In genomic region chr19:38027881-38028521, GRCm38 (mm10) we compare ENCODE assay signal across 10 mouse cellular contexts. TPM values are rescaled to one million over a fixed set of nuclear protein-coding genes. Genes with fewer than 3 reads are reported as not detected.
DNase-seq lines count a peak whose midpoint lies in the region; ATAC-seq and TF ChIP-seq lines count a peak whose summit lies in the region.
"Had no signal": no experiment of that assay in that cellular context is flagged by ENCODE, and none has a peak within 500 bp of the region (broad histone marks: within the 10 kb centered on the region; RNA-seq: fewer than 3 reads in every experiment).

No protein-coding gene starts in this region.

- H3K4me3 ChIP-seq in layer of hippocampus, adult 2 months = no peak overlapping the region
- H3K4me3 ChIP-seq in intestine, postnatal 0 days (ENCODE audit: low read depth, low read length) = no peak overlapping the region
- no peak overlapping the region for H3K4me3 ChIP-seq in liver, embryonic 14.5 days (ENCODE audit: insufficient read depth in 1 of 2, low read depth in 2 of 2, low read length in 2 of 2)
- no peak overlapping the region for H3K4me3 ChIP-seq in stomach, embryonic 16.5 days (replicated peaks; ENCODE audit: low read length)
- H3K4me3 ChIP-seq: limb, embryonic 12.5 days; neural tube, embryonic 12.5 days had no signal

- ATAC-seq in intestine, postnatal 0 days = no peak
- peak; percentile 52; the same call in 1 of the 2 replicates for ATAC-seq in liver, embryonic 14.5 days (ENCODE audit: insufficient read depth)
- ATAC-seq in stomach, embryonic 16.5 days (ENCODE audit: insufficient read depth, low FRiP score) = peak; percentile 18; the same call in 1 of the 2 replicates
- ATAC-seq in erythroblast, adult 5-6 weeks (replicated peaks; ENCODE audit: low FRiP score, poor library complexity, severe bottlenecking) = no peak

- H3K9me3 ChIP-seq in intestine, postnatal 0 days (ENCODE audit: control insufficient read depth) = no peaks in the 10 kb centered on the region
- H3K9me3 ChIP-seq in liver, embryonic 14.5 days (ENCODE audit: control insufficient read depth, low read length) = no peaks in the 10 kb centered on the region
- H3K9me3 ChIP-seq in stomach, embryonic 16.5 days (replicated peaks; ENCODE audit: control insufficient read depth, low read length) = no peaks in the 10 kb centered on the region
- H3K9me3 ChIP-seq: limb, embryonic 12.5 days; neural tube, embryonic 12.5 days had no signal

- H3K27me3 ChIP-seq in intestine, postnatal 0 days (replicated peaks; ENCODE audit: control insufficient read depth, insufficient read depth, low read length) = no peaks in the 10 kb centered on the region
- no peaks in the 10 kb centered on the region for H3K27me3 ChIP-seq in liver, embryonic 14.5 days (ENCODE audit: control insufficient read depth, insufficient read depth, low read length)
- H3K27me3 ChIP-seq in stomach, embryonic 16.5 days (ENCODE audit: control insufficient read depth, insufficient read depth, low read length) = no peaks in the 10 kb centered on the region
- H3K27me3 ChIP-seq: limb, embryonic 12.5 days; neural tube, embryonic 12.5 days had no signal

- H3K4me2 ChIP-seq in intestine, postnatal 0 days (replicated peaks; ENCODE audit: low read depth) = no peak overlapping the region
- no peak overlapping the region for H3K4me2 ChIP-seq in liver, embryonic 14.5 days (ENCODE audit: low read depth)
- no peak overlapping the region for H3K4me2 ChIP-seq in stomach, embryonic 16.5 days (ENCODE audit: low read depth, low read length)
- H3K4me2 ChIP-seq: limb, embryonic 12.5 days; neural tube, embryonic 12.5 days had no signal

- no peak overlapping the region for H3K9ac ChIP-seq in intestine, postnatal 0 days (ENCODE audit: low read depth, low read length)
- H3K9ac ChIP-seq in liver, embryonic 14.5 days (replicated peaks) = no peak overlapping the region
- 0 out of 2 replicates have a peak overlapping the region, but pooled peaks have one; percentile 31 for H3K9ac ChIP-seq in stomach, embryonic 16.5 days (ENCODE audit: low read length)
- H3K9ac ChIP-seq: limb, embryonic 12.5 days; neural tube, embryonic 12.5 days had no signal

- no peak for TF ChIP-seq CTCF in layer of hippocampus, adult 2 months (conservative IDR thresholded peaks at IDR 0.05)
- TF ChIP-seq CTCF in intestine, postnatal 0 days (IDR thresholded peaks at IDR 0.05; ENCODE audit: low read depth) = no peak
- TF ChIP-seq CTCF in liver, embryonic 14.5 days (IDR thresholded peaks at IDR 0.05; ENCODE audit: low read depth) = no peak

- DNase-seq in layer of hippocampus, adult 2 months (ENCODE audit: low spot score in 2 of 2) = no peak
- no peak for DNase-seq in layer of hippocampus, adult 18-20 months (ENCODE audit: low spot score in 2 of 2)
- DNase-seq in liver, embryonic 14.5 days (ENCODE audit: low read depth in 3 of 3, low spot score in 3 of 3) = peak in 1 of 3 experiments; percentile 22
- DNase-seq in right cerebral cortex, postnatal 25 days = no peak
- no peak for DNase-seq in frontal cortex, postnatal 25 days (ENCODE audit: low spot score in 2 of 2)

- no peak for TF ChIP-seq EP300 in liver, embryonic 14.5 days (IDR thresholded peaks at IDR 0.05; ENCODE audit: low read depth)

- peaks cover 20% of the 10 kb centered on the region for H3K4me1 ChIP-seq in intestine, postnatal 0 days (replicated peaks; ENCODE audit: control insufficient read depth, insufficient read depth, low read length)
- peaks cover 0 to 34% of the 10 kb centered on the region in 2 experiments; a peak in 2 of 4 replicates for H3K4me1 ChIP-seq in liver, embryonic 14.5 days (replicated peaks; ENCODE audit: control insufficient read depth in 2 of 2, insufficient read depth in 2 of 2, low read length in 1 of 2)
- peaks cover 66% of the 10 kb centered on the region for H3K4me1 ChIP-seq in stomach, embryonic 16.5 days (ENCODE audit: control insufficient read depth, insufficient read depth, low read length)
- H3K4me1 ChIP-seq: neural tube, embryonic 12.5 days had no signal

- H3K36me3 ChIP-seq in intestine, postnatal 0 days (ENCODE audit: control insufficient read depth, insufficient read depth) = no peaks in the 10 kb centered on the region
- H3K36me3 ChIP-seq in liver, embryonic 14.5 days (replicated peaks; ENCODE audit: control insufficient read depth, insufficient read depth, low read depth) = no peaks in the 10 kb centered on the region
- H3K36me3 ChIP-seq in stomach, embryonic 16.5 days (ENCODE audit: control insufficient read depth, insufficient read depth, low read length) = no peaks in the 10 kb centered on the region
- H3K36me3 ChIP-seq: limb, embryonic 12.5 days; neural tube, embryonic 12.5 days had no signal

- 42% methylated on average over 10 of the region's 10 CpGs for WGBS in intestine, postnatal 0 days
- 41% methylated on average over 10 of the region's 10 CpGs for WGBS in liver, embryonic 14.5 days (ENCODE audit: insufficient replicate concordance)
- 47% methylated on average over 10 of the region's 10 CpGs for WGBS in stomach, embryonic 16.5 days

- peak overlapping the region; percentile 0; the same call in 1 of the 2 replicates for H3K27ac ChIP-seq in layer of hippocampus, adult 2 months
- peak overlapping the region; percentile 7; the same call in 1 of the 2 replicates for H3K27ac ChIP-seq in intestine, postnatal 0 days (ENCODE audit: low read depth, low read length)
- no peak overlapping the region for H3K27ac ChIP-seq in liver, embryonic 14.5 days
- peak overlapping the region; percentile 92 for H3K27ac ChIP-seq in stomach, embryonic 16.5 days (ENCODE audit: low read length)
- H3K27ac ChIP-seq: limb, embryonic 12.5 days; neural tube, embryonic 12.5 days had no signal

RNA-seq across cellular contexts. Expression of gene Myof, which starts 15.4 kb away (rescaled TPM):
- 1 to 10 TPM; 4.3 to 5.0 TPM for total RNA-seq in layer of hippocampus, adult 2 months (2021)
- 1 to 10 TPM; 3.3 to 4.3 TPM for total RNA-seq in layer of hippocampus, adult 18-20 months (2021)
- polyA plus RNA-seq in intestine, postnatal 0 days (2015; fragmentation: Nextera tagmentation; extraction: Ambion mirVana) = 5.9 and 6.6 TPM in 2 replicates
- 1.2 and 2.0 TPM in 2 replicates for polyA plus RNA-seq in liver, embryonic 14.5 days (2012; rRNA removed)
- 1.2 and 1.3 TPM in 2 replicates for polyA plus RNA-seq in liver, embryonic 14.5 days (2014; fragmentation: Nextera tagmentation; extraction: Ambion mirVana)
- 22.5 and 23.3 TPM in 2 replicates for polyA plus RNA-seq in stomach, embryonic 16.5 days (2015; fragmentation: Nextera tagmentation; extraction: Ambion mirVana)
- total RNA-seq in erythroblast, adult 5-6 weeks (2015; ENCODE audit: low replicate concordance) = 0.96 and 7.7 TPM in 2 replicates
- total RNA-seq in erythroblast, adult 5-6 weeks (2017; ENCODE audit: low replicate concordance) = 0.70 and 1.5 TPM in 2 replicates

RNA-seq across cellular contexts. Expression of gene Cep55, which starts 26.8 kb away (rescaled TPM):
- under 1 TPM; 0.64 to 0.74 TPM for total RNA-seq in layer of hippocampus, adult 2 months (2021)
- total RNA-seq in layer of hippocampus, adult 18-20 months (2021) = under 1 TPM; 0.28 to 0.32 TPM
- polyA plus RNA-seq in intestine, postnatal 0 days (2015; fragmentation: Nextera tagmentation; extraction: Ambion mirVana) = 7.1 and 8.2 TPM in 2 replicates
- polyA plus RNA-seq in liver, embryonic 14.5 days (2012; rRNA removed) = 3.0 and 4.2 TPM in 2 replicates
- 5.1 and 5.3 TPM in 2 replicates for polyA plus RNA-seq in liver, embryonic 14.5 days (2014; fragmentation: Nextera tagmentation; extraction: Ambion mirVana)
- 23.0 and 25.7 TPM in 2 replicates for polyA plus RNA-seq in stomach, embryonic 16.5 days (2015; fragmentation: Nextera tagmentation; extraction: Ambion mirVana)
- total RNA-seq in erythroblast, adult 5-6 weeks (2015; ENCODE audit: low replicate concordance) = 13.6 and 16.5 TPM in 2 replicates
- 6.8 and 17.1 TPM in 2 replicates for total RNA-seq in erythroblast, adult 5-6 weeks (2017; ENCODE audit: low replicate concordance)

Comparison
In these comparisons a context has a peak if more than half of its experiments do, and no peak if none do; other contexts are left out.
1. ATAC-seq: peak in liver, embryonic 14.5 days (single experiment) and stomach, embryonic 16.5 days (single experiment); none in intestine, postnatal 0 days (single experiment) and erythroblast, adult 5-6 weeks (single experiment).
2. RNA of gene Cep55, which starts 26.8 kb away (total RNA-seq): 6.8 to 17.1 TPM in erythroblast, adult 5-6 weeks; 0.64 to 0.74 TPM in layer of hippocampus, adult 2 months and 0.28 to 0.32 TPM in layer of hippocampus, adult 18-20 months; every median in the first group is over 4 times any median in the second.